Mouse (Mus musculus) CH12.LX (cell line): ENCODE measurements around the gene Cep41. TPM values are rescaled to one million over a fixed set of nuclear protein-coding genes. Genes with fewer than 3 reads are reported as not detected.

Experiments used
- DNase-seq: peaks from one replicate; pipeline ENCODE4 v3.0.0-alpha.2; 2013; ENCODE audit errors: extremely low read depth
- H3K27ac ChIP-seq: 2 replicates; pipeline ENCODE4 v1.5.1; 2012; ENCODE audit warnings: low read depth, mild to moderate bottlenecking, control low read depth, moderate library complexity; ENCODE audit not compliant: insufficient read depth
- H3K27me3 ChIP-seq: replicated peaks from 2 replicates; pipeline ENCODE3; 2012; ENCODE audit warnings: inconsistent platforms
- H3K36me3 ChIP-seq, 2 experiments: replicated peaks in 1 of 2; 2 replicates each; pipeline versions ENCODE3 to v1.6.1; 2012; ENCODE audit warnings: inconsistent platforms in 1 of 2, low read length in 1 of 2, mild to moderate bottlenecking in 1 of 2, mixed read lengths in 1 of 2, moderate library complexity in 1 of 2; ENCODE audit not compliant: control insufficient read depth in 1 of 2, insufficient read depth in 1 of 2
- H3K4me1 ChIP-seq, 2 experiments: 2 replicates each; pipeline ENCODE4 v1.6.1; 2012; ENCODE audit warnings: inconsistent platforms in 1 of 2, moderate library complexity in 1 of 2; ENCODE audit not compliant: insufficient read depth in 2 of 2, control insufficient read depth in 1 of 2
- H3K4me2 ChIP-seq: 2 replicates; pipeline ENCODE4 v1.6.1; 2012; ENCODE audit warnings: low read depth, mild to moderate bottlenecking, control low read depth; ENCODE audit not compliant: poor library complexity, insufficient read depth, severe bottlenecking
- H3K4me3 ChIP-seq, 3 experiments: fragments of 150-350 bp in 1 of 3; sonication (generic) in 1 of 3; replicated peaks in 1 of 3; 2 replicates each; pipeline versions ENCODE3 to v1.5.1; 2011 to 2012; ENCODE audit warnings: low read depth in 2 of 3, low read length in 2 of 3, mild to moderate bottlenecking in 2 of 3, moderate library complexity in 2 of 3, control low read depth in 1 of 3, improper control_type of control experiment in 1 of 3, inconsistent platforms in 1 of 3, mixed read lengths in 1 of 3; ENCODE audit not compliant: poor library complexity in 1 of 3
- H3K79me2 ChIP-seq: replicated peaks from 2 replicates; pipeline ENCODE4 v1.6.1; 2012; ENCODE audit warnings: mild to moderate bottlenecking, moderate library complexity; ENCODE audit not compliant: control insufficient read depth, poor library complexity, insufficient read depth, severe bottlenecking; ENCODE audit errors: extremely low read depth
- H3K9ac ChIP-seq: 2 replicates; pipeline ENCODE4 v1.6.1; 2012; ENCODE audit warnings: low read depth, mild to moderate bottlenecking, control low read depth, moderate library complexity; ENCODE audit not compliant: insufficient read depth
- H3K9me3 ChIP-seq: replicated peaks from 2 replicates; pipeline ENCODE3; 2012; ENCODE audit warnings: low read length, inconsistent platforms, mixed read lengths
- CHD1 ChIP-seq: IDR thresholded peaks from 2 replicates; pipeline ENCODE4 v1.6.1; 2012; ENCODE audit warnings: low read depth, low read length, improper control_type of control experiment, inconsistent platforms
- E2F4 ChIP-seq: IDR thresholded peaks from 2 replicates; pipeline ENCODE4 v1.6.1; 2011; ENCODE audit warnings: low read depth, low read length, improper control_type of control experiment; ENCODE audit not compliant: insufficient replicate concordance
- EP300 ChIP-seq: IDR thresholded peaks from 2 replicates; pipeline ENCODE4 v1.6.1; 2011; ENCODE audit warnings: low read length, improper control_type of control experiment
- GABPA ChIP-seq: IDR thresholded peaks from 2 replicates; pipeline ENCODE4 v1.6.1; 2012; ENCODE audit warnings: low read depth, low read length, improper control_type of control experiment, inconsistent platforms; ENCODE audit not compliant: insufficient replicate concordance
- HCFC1 ChIP-seq: IDR thresholded peaks from 2 replicates; pipeline ENCODE4 v1.6.1; 2012; ENCODE audit warnings: low read depth, mild to moderate bottlenecking, inconsistent platforms, low read length, improper control_type of control experiment
- MAX ChIP-seq: IDR thresholded peaks from 2 replicates; pipeline ENCODE4 v1.6.1; 2011; ENCODE audit warnings: low read length, improper control_type of control experiment
- MEF2A ChIP-seq: IDR thresholded peaks from 2 replicates; pipeline ENCODE4 v1.6.1; 2014; ENCODE audit warnings: low read depth, mild to moderate bottlenecking, inconsistent platforms, low read length, improper control_type of control experiment, borderline replicate concordance
- MXI1 ChIP-seq: IDR thresholded peaks from 2 replicates; pipeline ENCODE4 v1.6.1; 2011; ENCODE audit warnings: mild to moderate bottlenecking, low read depth, low read length, improper control_type of control experiment
- RAD21 ChIP-seq: IDR thresholded peaks from 2 replicates; pipeline ENCODE4 v1.6.1; 2011; ENCODE audit warnings: low read depth, mild to moderate bottlenecking, low read length, improper control_type of control experiment, moderate library complexity
- SIN3A ChIP-seq: IDR thresholded peaks from 2 replicates; pipeline ENCODE4 v1.6.1; 2012; ENCODE audit warnings: low read length, improper control_type of control experiment, inconsistent platforms
- SMC3 ChIP-seq: IDR thresholded peaks from 2 replicates; pipeline ENCODE4 v1.6.1; 2011; ENCODE audit warnings: low read depth, low read length, improper control_type of control experiment
- TBP ChIP-seq: conservative IDR thresholded peaks from 2 replicates; pipeline ENCODE4 v1.6.1; 2011; ENCODE audit warnings: low read depth, low read length, improper control_type of control experiment
- USF1 ChIP-seq: IDR thresholded peaks from 2 replicates; pipeline ENCODE4 v1.6.1; 2014; ENCODE audit warnings: low read depth, mild to moderate bottlenecking, inconsistent platforms, low read length, improper control_type of control experiment
- ZNF384 ChIP-seq: IDR thresholded peaks from 2 replicates; pipeline ENCODE4 v1.6.1; 2012; ENCODE audit warnings: low read depth, low read length, improper control_type of control experiment, inconsistent platforms
- dilution Hi-C: fragments of 300-500 bp; cut with MboI; formaldehyde crosslinking; loops from 2 replicates; pipeline ENCODE4 v1.14.3; 2020; ENCODE audit warnings: low sequenced_read_pairs; ENCODE audit not compliant: extremely low pct_unique_long_range_greater_than_20kb, extremely low pct_ligation_motif_present
- in situ Hi-C: fragments of 300-500 bp; cut with MboI; formaldehyde crosslinking; loops from 3 replicates; pipeline ENCODE4 v1.14.3; 2019; ENCODE audit warnings: low sequenced_read_pairs, low pct_ligation_motif_present, low pct_unique_long_range_greater_than_20kb, mixed read lengths
- polyA plus RNA-seq: library from polyadenylated mRNA; unstranded; fragments of >175 nt; gene quantifications from 2 replicates; pipeline ENCODE4 v1.2.1, GENCODE M21; 2012; ENCODE audit warnings: low read depth; ENCODE audit not compliant: insufficient read length
- total RNA-seq, 2 experiments: library from RNA; depleted of rRNA; stranded (reverse); fragments of 300-350 nt in 1 of 2; fragments of >200 nt in 1 of 2; gene quantifications; 2 replicates each; pipeline ENCODE4 v1.2.3; 2012 to 2014

Cep41 gene
- total and polyA plus RNA-seq, 3 experiments: 4.2 to 11.4 (median 8.7) TPM

GRCm38 (mm10) chr6:30695124-30695523 is 1.6 kb upstream of the Cep41 start:
- Histone ChIP-seq H3K36me3 (no peaks in the 10 kb centered on the region), H3K27ac (no peak overlapping the region), H3K4me1 (peaks cover 3 to 21% of the 10 kb centered on the region in 2 experiments)
- TF ChIP-seq ZNF384 (no peak), MXI1 (no peak), MEF2A (no peak), RAD21 (no peak)
- TF ChIP-seq, all 38 proteins: peak for 0
- Histone ChIP-seq H3K27me3 (no peaks in the 10 kb centered on the region), H3K4me2 (no peak overlapping the region), H3K9me3 (no peaks in the 10 kb centered on the region), H3K4me3 (no peak overlapping the region), H3K9ac (no peak overlapping the region), H3K79me2 (no peaks in the 10 kb centered on the region)
- in situ Hi-C loops (no loop called here), dilution Hi-C loops (no loop called here)
- no peak for DNase-seq

GRCm38 (mm10) chr6:30694209-30694608 is 660 bp upstream of the Cep41 start:
- no peaks in the 10 kb centered on the region for H3K79me2 ChIP-seq
- TF ChIP-seq ZNF384: no peak
- 0 out of 2 replicates have a peak, but pooled peaks have one; percentile 15 for TF ChIP-seq TBP
- peak overlapping the region; percentile 13; the same call in 1 of the 2 replicates for H3K9ac ChIP-seq
- in situ Hi-C loops (no loop called here), dilution Hi-C loops (no loop called here)
- no peaks in the 10 kb centered on the region for H3K9me3 ChIP-seq
- peak overlapping the region; percentile 47 to 72 (median 66) for H3K4me3 ChIP-seq
- H3K4me2 ChIP-seq: peak overlapping the region; percentile 58
- H3K27ac ChIP-seq: no peak overlapping the region
- peaks cover 3 to 21% of the 10 kb centered on the region in 2 experiments for H3K4me1 ChIP-seq
- H3K27me3 ChIP-seq: no peaks in the 10 kb centered on the region
- H3K36me3 ChIP-seq: no peaks in the 10 kb centered on the region
- DNase-seq: peak; percentile 34

GRCm38 (mm10) chr6:30692826-30693225 is 723 bp downstream of the Cep41 start:
- Histone ChIP-seq H3K9me3 (no peaks in the 10 kb centered on the region), H3K27ac (no peak overlapping the region), H3K79me2 (no peaks in the 10 kb centered on the region), H3K9ac (peak overlapping the region; percentile 75), H3K27me3 (no peaks in the 10 kb centered on the region), H3K36me3 (no peaks in the 10 kb centered on the region), H3K4me1 (peaks cover 3 to 27% of the 10 kb centered on the region in 2 experiments), H3K4me3 (peak overlapping the region; percentile 62 to 68 (median 66)), H3K4me2 (peak overlapping the region; percentile 60)
- TF ChIP-seq USF1 (no peak), HCFC1 (no peak), MAX (no peak), EP300 (no peak), CHD1 (no peak), SIN3A (no peak), SMC3 (no peak), GABPA (no peak), E2F4 (no peak)
- DNase-seq: peak; percentile 17
- in situ Hi-C loops (no loop called here), dilution Hi-C loops (no loop called here)
